In genomic region chr8:127371326-127371949, GRCm38 (mm10) we compare ENCODE assay signal across 19 mouse cellular contexts.
DNase-seq lines count a peak whose midpoint lies in the region; ATAC-seq and TF ChIP-seq lines count a peak whose summit lies in the region.
"Had no signal": no experiment of that assay in that cellular context is flagged by ENCODE, and none has a peak within 500 bp of the region (broad histone marks: within the 10 kb centered on the region; RNA-seq: fewer than 3 reads in every experiment).

No protein-coding gene starts in this region.

- H3K4me2 ChIP-seq in forebrain, embryonic 14.5 days (ENCODE audit: low read length) = no peak overlapping the region
- H3K4me2 ChIP-seq in forebrain, postnatal 0 days (ENCODE audit: low read depth) = no peak overlapping the region
- no peak overlapping the region for H3K4me2 ChIP-seq in hindbrain, embryonic 16.5 days (ENCODE audit: low read length)
- H3K4me2 ChIP-seq in hindbrain, embryonic 11.5 days (replicated peaks; ENCODE audit: low read depth, low read length) = no peak overlapping the region
- no peak overlapping the region for H3K4me2 ChIP-seq in liver, postnatal 0 days (ENCODE audit: low read depth, low read length)
- H3K4me2 ChIP-seq: heart, embryonic 15.5 days; hindbrain, embryonic 14.5 days had no signal

- DNase-seq in forebrain, embryonic 14.5 days (ENCODE audit: low spot score) = peak; percentile 46
- DNase-seq in forebrain, postnatal 0 days = no peak
- no peak for DNase-seq in hindbrain, embryonic 11.5 days (ENCODE audit: low spot score)
- DNase-seq in ZHBTc4 (ENCODE audit: low read depth, low spot score) = peak; percentile 13
- peak; percentile 50 for DNase-seq in retina, postnatal 1 day
- DNase-seq in liver, postnatal 0 days = no peak
- DNase-seq: adrenal gland, adult 2 months; adrenal gland, postnatal 25 days; cerebellum, adult 2 months; gastrocnemius, adult 2 months; gastrocnemius, postnatal 25 days; heart, postnatal 14 days had no signal

- no peak for TF ChIP-seq CTCF in forebrain, postnatal 0 days (IDR thresholded peaks at IDR 0.05; ENCODE audit: low read depth)
- no peak for TF ChIP-seq CTCF in liver, postnatal 0 days (IDR thresholded peaks at IDR 0.05; ENCODE audit: low read depth)

- TF ChIP-seq EP300 in liver, postnatal 0 days (IDR thresholded peaks at IDR 0.05; ENCODE audit: low read depth) = no peak

- peaks cover 7% of the 10 kb centered on the region; the same call in 1 of the 2 replicates for H3K36me3 ChIP-seq in forebrain, embryonic 14.5 days (ENCODE audit: control insufficient read depth, insufficient read depth, low read length)
- H3K36me3 ChIP-seq in forebrain, postnatal 0 days (ENCODE audit: insufficient read depth) = no peaks in the 10 kb centered on the region
- H3K36me3 ChIP-seq in hindbrain, embryonic 16.5 days (ENCODE audit: control insufficient read depth, insufficient read depth, low read length) = no peaks in the 10 kb centered on the region
- H3K36me3 ChIP-seq in hindbrain, embryonic 11.5 days (ENCODE audit: control insufficient read depth, insufficient read depth, low read length) = no peaks in the 10 kb centered on the region
- peaks cover 3% of the 10 kb centered on the region; the same call in 1 of the 2 replicates for H3K36me3 ChIP-seq in liver, postnatal 0 days (replicated peaks; ENCODE audit: insufficient read depth, low read length)

- no peak overlapping the region for H3K27ac ChIP-seq in forebrain, embryonic 14.5 days (ENCODE audit: low read depth, low read length)
- no peak overlapping the region for H3K27ac ChIP-seq in forebrain, postnatal 0 days (ENCODE audit: low read depth, low read length)
- H3K27ac ChIP-seq in hindbrain, embryonic 16.5 days (ENCODE audit: low read depth, low read length) = no peak overlapping the region
- H3K27ac ChIP-seq in hindbrain, embryonic 11.5 days (ENCODE audit: low read depth, low read length) = no peak overlapping the region
- H3K27ac ChIP-seq in liver, postnatal 0 days (ENCODE audit: low read depth) = no peak overlapping the region
- H3K27ac ChIP-seq: embryonic facial prominence, embryonic 10.5 days; gastrocnemius, adult 2 months; heart, embryonic 15.5 days; hindbrain, embryonic 14.5 days had no signal

- peak; percentile 40; the same call in 1 of the 2 replicates for ATAC-seq in forebrain, embryonic 14.5 days
- ATAC-seq in forebrain, postnatal 0 days = no peak
- ATAC-seq in hindbrain, embryonic 16.5 days = 0 out of 2 replicates have a peak, but pooled peaks have one; percentile 20
- ATAC-seq in hindbrain, embryonic 11.5 days (ENCODE audit: low FRiP score) = no peak
- no peak for ATAC-seq in liver, postnatal 0 days
- ATAC-seq: intestine, embryonic 16.5 days; Patski had no signal

- H3K9me3 ChIP-seq in forebrain, embryonic 14.5 days (replicated peaks; ENCODE audit: control insufficient read depth, low read length) = no peaks in the 10 kb centered on the region
- H3K9me3 ChIP-seq in forebrain, postnatal 0 days (ENCODE audit: low read length) = no peaks in the 10 kb centered on the region
- no peaks in the 10 kb centered on the region for H3K9me3 ChIP-seq in hindbrain, embryonic 16.5 days (ENCODE audit: control insufficient read depth, low read length)
- no peaks in the 10 kb centered on the region for H3K9me3 ChIP-seq in hindbrain, embryonic 11.5 days (ENCODE audit: control insufficient read depth, low read length)
- H3K9me3 ChIP-seq in liver, postnatal 0 days (ENCODE audit: low read length) = no peaks in the 10 kb centered on the region
- H3K9me3 ChIP-seq: embryonic facial prominence, embryonic 10.5 days; heart, embryonic 15.5 days had no signal

- H3K4me1 ChIP-seq in forebrain, embryonic 14.5 days (ENCODE audit: control insufficient read depth, insufficient read depth, low read length) = no peaks in the 10 kb centered on the region
- no peaks in the 10 kb centered on the region for H3K4me1 ChIP-seq in forebrain, postnatal 0 days (ENCODE audit: insufficient read depth)
- H3K4me1 ChIP-seq in hindbrain, embryonic 16.5 days (ENCODE audit: control insufficient read depth, insufficient read depth, low read depth, low read length) = no peaks in the 10 kb centered on the region
- H3K4me1 ChIP-seq in hindbrain, embryonic 11.5 days (replicated peaks; ENCODE audit: control insufficient read depth, insufficient read depth, low read length) = no peaks in the 10 kb centered on the region
- H3K4me1 ChIP-seq in liver, postnatal 0 days (ENCODE audit: insufficient read depth) = no peaks in the 10 kb centered on the region
- H3K4me1 ChIP-seq: heart, embryonic 15.5 days had no signal

- H3K27me3 ChIP-seq in forebrain, embryonic 14.5 days (replicated peaks; ENCODE audit: control insufficient read depth, insufficient read depth, low read length) = no peaks in the 10 kb centered on the region
- H3K27me3 ChIP-seq in forebrain, postnatal 0 days (ENCODE audit: insufficient read depth, low read length) = no peaks in the 10 kb centered on the region
- no peaks in the 10 kb centered on the region for H3K27me3 ChIP-seq in hindbrain, embryonic 16.5 days (replicated peaks; ENCODE audit: control insufficient read depth, insufficient read depth, low read length)
- no peaks in the 10 kb centered on the region for H3K27me3 ChIP-seq in hindbrain, embryonic 11.5 days (ENCODE audit: control insufficient read depth, insufficient read depth, low read length)
- H3K27me3 ChIP-seq in liver, postnatal 0 days (ENCODE audit: insufficient read depth, low read length) = no peaks in the 10 kb centered on the region
- H3K27me3 ChIP-seq: CH12.LX; heart, embryonic 15.5 days; Patski had no signal

- 74% methylated on average over 16 of the region's 16 CpGs for WGBS in forebrain, embryonic 14.5 days
- WGBS in forebrain, postnatal 0 days = 80% methylated on average over 16 of the region's 16 CpGs
- WGBS in hindbrain, embryonic 16.5 days = 87% methylated on average over 16 of the region's 16 CpGs
- WGBS in hindbrain, embryonic 11.5 days = 94% methylated on average over 16 of the region's 16 CpGs
- WGBS in liver, postnatal 0 days (ENCODE audit: insufficient replicate concordance) = 87% methylated on average over 16 of the region's 16 CpGs

- H3K4me3 ChIP-seq in forebrain, embryonic 14.5 days (ENCODE audit: low read depth, low read length) = no peak overlapping the region
- H3K4me3 ChIP-seq in forebrain, postnatal 0 days (ENCODE audit: low read depth, low read length) = no peak overlapping the region
- H3K4me3 ChIP-seq in hindbrain, embryonic 16.5 days (ENCODE audit: low read length) = no peak overlapping the region
- no peak overlapping the region for H3K4me3 ChIP-seq in hindbrain, embryonic 11.5 days (ENCODE audit: low read depth, low read length)
- H3K4me3 ChIP-seq in liver, postnatal 0 days (ENCODE audit: low read depth, low read length) = no peak overlapping the region
- H3K4me3 ChIP-seq: embryonic facial prominence, embryonic 10.5 days; gastrocnemius, adult 2 months; heart, embryonic 15.5 days had no signal

- no peak overlapping the region for H3K9ac ChIP-seq in forebrain, embryonic 14.5 days (ENCODE audit: low read length)
- no peak overlapping the region for H3K9ac ChIP-seq in forebrain, postnatal 0 days
- H3K9ac ChIP-seq in hindbrain, embryonic 16.5 days (ENCODE audit: low read depth, low read length) = no peak overlapping the region
- no peak overlapping the region for H3K9ac ChIP-seq in hindbrain, embryonic 11.5 days (ENCODE audit: low read depth, low read length)
- H3K9ac ChIP-seq in liver, postnatal 0 days (replicated peaks) = no peak overlapping the region
- H3K9ac ChIP-seq: heart, embryonic 15.5 days; hindbrain, embryonic 14.5 days had no signal

Comparison
In these comparisons a context has a peak if more than half of its experiments do, and no peak if none do; other contexts are left out.
1. ATAC-seq: peak in forebrain, embryonic 14.5 days (single experiment) and hindbrain, embryonic 16.5 days (single experiment); none in forebrain, postnatal 0 days (single experiment), hindbrain, embryonic 11.5 days (single experiment) and liver, postnatal 0 days (single experiment).
2. DNase-seq: peak in forebrain, embryonic 14.5 days (single experiment), ZHBTc4 (single experiment) and retina, postnatal 1 day (single experiment); none in forebrain, postnatal 0 days (single experiment), hindbrain, embryonic 11.5 days (single experiment) and liver, postnatal 0 days (single experiment).